Mouse (Mus musculus): Measurements from ENCODE around the gene Snrpe.

The Snrpe gene

DNA sequence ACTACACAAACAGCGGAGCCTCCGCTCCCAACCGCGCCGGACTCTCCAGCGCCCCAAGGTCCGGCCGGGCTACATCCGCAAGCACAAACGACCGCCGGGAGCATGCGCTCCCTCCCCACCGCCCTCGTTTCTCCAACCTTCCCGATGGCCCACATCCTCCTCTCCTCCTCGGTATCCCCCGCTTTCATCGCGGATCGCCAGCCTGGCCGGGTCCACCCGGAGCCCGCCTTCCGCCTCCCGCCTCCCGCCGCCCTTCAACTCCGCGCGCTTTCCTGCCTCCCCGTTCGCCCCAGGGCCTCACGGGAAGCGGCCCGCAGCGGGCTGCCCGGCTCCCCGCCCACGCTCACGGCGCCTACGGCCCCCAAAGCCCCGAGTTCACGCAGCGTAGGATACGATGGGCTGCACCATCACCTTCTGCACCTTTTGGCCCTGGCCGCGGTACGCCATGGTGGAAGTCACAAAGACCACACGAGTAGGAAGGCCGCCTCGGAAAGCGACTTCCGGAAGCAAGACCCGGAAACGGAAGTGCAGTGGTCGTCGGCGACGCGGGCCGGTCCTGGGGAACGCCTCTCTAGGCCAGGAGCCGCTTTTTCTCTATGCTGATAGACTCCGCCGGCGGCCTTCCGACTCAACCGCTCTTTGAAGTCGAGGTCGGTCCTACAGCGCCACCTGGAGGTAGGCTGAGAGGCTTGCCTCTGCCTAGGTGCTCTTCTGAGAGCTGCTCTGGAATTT lies at the start of gene Snrpe:
Gene Snrpe (minus strand): TSS at position 521 of the 732 bp plus-strand sequence.
- peak; percentile 100 for DNase-seq (ENCODE audit: extremely low spot score, low spot score)

DNA sequence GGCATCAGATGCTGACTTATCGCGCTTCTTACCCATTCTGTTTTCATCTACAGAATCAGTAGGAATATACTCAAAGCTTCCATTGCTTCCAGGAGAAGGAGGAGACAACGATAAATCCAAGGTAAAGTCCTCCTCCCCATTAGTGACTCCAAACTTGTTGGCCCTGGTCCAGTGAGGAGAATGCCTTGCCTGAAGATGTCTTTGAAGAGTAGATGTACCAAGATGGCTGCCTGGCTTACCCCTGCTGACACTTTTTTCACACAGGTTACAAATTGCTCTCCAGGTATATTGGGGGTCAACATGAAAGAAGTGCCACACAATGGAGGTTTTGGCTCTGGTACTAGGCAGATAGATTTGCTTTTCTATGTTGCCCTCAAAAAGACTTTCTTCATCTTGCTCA lies 48.8 kb upstream of the Snrpe start:
- no peak for DNase-seq (ENCODE audit: extremely low spot score, low spot score)

DNA sequence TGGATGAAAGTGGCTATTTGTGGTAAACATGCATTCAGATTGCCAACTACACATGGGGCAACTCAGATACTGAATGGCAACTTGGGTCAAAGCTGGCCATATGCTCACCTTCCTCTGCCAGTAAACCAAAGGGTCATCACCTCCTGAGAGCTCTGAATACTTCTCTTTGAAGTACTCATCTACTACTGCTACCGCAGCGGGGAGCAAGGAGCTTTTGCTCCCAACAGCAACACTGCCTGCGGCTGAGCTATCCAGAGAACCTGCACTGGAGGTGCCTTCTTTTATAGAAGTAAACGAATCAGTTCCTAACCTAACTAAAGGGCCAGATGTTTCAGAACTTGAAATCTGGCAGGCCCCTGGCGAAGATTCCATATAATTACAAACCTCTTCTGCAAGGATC lies 46.7 kb upstream of the Snrpe start:
- DNase-seq (ENCODE audit: extremely low spot score, low spot score): no peak

DNA sequence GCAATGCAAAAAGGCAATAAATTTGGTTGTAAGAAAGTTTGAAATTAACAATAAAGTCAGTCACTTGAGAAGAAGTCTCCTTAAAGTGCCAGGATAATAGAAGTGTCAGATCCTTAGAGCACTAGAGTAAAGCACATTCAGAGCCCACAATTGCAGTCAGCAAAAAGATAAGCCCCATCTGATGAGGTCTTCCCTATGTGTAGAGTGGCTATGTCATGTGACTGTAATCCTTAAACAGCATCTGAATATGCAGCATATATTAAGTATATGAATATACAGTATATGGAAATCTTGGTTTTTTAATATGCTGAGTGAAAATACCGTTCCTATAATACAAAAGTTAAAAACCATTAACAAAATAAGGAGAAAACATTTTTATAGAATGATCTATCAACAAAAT lies 42.9 kb upstream of the Snrpe start:
- DNase-seq (ENCODE audit: extremely low spot score, low spot score): no peak

DNA sequence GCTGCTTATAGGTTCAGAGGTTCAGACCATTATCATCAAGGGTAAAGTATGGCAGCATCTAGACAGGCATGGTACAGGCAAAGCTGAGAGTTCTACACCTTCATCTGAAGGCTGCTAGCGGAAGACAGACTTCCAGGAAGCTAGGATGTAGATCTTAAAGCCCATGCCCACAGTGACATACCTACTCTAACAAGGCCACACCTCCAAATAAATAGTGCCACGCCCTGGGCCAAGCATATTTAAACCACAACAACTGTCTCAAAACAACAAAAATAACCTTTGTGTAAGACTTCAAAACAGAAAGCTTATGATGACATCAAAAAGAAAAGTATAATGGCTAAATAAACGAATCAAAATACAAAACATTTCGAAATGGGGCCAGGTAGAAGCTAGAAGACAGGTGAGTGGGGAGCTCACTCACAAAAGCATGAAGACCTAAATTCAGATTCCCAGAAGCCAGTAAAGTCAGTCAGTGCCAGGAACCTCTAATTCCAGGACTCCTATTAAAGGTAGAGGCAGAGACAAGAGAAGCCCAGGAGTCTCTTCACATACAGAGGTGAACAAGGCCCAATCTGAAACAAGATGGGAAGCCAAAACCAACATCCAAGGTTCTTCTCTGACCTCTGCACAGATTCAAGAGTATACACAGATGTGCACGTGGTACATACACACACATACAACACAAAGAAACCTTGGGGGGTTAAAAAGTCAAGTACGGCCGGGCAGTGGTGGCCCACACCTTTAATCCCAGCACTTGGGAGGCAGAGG lies 40.4 kb upstream of the Snrpe start:
- no peak for DNase-seq (ENCODE audit: extremely low spot score, low spot score)

DNA sequence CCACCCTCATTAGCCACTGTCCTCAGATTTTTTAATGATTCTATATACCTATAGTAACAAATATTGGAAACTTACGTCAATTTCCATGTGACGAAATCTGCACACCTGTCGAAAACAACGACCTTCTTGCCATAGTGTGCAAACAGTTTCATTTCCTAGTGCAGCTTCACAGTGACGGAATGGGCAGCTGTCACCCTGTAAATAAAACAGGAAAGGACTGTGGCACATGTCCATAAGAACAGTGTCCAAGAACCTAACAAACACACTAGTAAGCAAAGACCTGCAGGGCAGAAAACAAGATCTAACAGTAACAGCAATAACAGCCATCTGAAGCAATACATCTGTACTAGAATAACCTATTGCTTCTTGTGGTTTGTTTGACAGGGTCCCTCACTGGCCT lies 35.6 kb upstream of the Snrpe start:
- no peak for DNase-seq (ENCODE audit: extremely low spot score, low spot score)

DNA sequence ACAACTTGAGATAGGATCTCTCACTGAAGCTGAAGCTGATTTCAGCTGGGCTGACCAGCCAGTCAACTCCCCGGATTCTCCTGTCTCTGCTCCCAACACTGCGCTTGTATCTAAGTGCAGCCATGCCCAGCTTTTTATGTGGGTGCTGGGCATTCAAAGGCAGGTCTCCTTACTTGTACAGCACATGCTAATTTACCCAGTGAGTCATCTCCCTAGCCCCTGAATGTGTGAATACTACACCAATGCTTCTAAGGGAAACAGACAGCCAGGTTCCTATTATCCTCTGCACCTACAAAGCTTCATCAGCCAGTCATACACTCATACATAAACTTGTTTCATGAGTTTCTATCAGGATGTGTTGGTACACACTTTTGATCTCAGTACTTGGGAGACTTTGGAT lies 31.1 kb upstream of the Snrpe start:
- no peak for DNase-seq (ENCODE audit: extremely low spot score, low spot score)

DNA sequence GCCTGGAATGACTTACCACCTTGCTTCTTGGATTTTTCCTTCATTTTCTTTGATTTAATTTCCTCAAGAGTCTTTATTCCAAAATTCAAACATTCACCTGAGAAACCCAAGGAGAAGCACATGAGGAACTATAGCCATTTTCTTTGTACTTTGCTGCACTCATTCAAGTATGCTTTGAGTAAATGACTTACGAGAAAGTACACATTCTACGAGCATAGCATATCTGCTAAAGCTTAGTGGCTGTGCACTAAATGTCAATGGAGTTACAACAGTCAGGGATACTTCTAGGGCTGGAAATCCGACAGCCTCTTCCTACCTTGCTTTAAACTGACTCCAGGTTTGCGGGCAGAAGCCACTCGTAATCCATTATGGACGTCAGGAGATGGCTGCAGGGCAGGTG lies 28.4 kb upstream of the Snrpe start:
- no peak for DNase-seq (ENCODE audit: extremely low spot score, low spot score)

DNA sequence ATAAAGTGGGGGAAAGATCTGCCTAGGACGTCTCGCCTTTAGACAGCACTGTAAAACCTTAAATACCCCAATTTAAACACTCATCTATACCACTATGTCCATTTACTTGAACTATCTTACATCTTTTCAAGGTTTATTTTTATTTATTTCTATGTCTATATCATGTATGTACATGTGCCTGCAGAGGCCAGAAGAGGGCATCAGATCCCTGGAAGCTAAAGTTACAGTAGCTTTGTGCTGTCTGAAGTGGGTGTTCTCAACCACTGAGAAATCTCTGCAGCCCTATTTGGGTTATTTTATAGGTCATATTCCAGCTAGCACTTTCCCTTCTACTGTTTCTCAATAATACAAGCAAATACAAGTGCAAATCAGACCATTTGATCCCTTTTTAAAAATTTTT lies 22.1 kb upstream of the Snrpe start:
- no peak for DNase-seq (ENCODE audit: extremely low spot score, low spot score)

DNA sequence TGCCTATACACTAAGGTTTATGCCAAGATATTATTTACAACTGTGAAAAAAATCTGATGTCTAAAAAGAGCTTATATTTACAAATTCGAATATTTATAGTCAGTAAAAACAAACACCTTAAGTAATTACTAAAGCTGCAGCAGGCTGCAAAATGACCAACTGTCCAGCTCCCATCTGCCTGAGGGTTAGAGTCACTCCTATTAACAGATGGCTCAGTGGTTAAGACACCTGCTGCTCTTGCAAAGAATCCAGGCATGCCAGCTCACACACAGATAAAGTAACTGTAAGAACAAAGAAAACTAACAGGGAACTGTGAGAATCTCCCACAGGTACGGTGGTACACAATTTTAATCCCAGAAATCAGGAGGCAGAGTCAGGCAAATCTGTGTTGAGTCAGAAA lies 15.0 kb upstream of the Snrpe start:
- DNase-seq (ENCODE audit: extremely low spot score, low spot score): no peak

DNA sequence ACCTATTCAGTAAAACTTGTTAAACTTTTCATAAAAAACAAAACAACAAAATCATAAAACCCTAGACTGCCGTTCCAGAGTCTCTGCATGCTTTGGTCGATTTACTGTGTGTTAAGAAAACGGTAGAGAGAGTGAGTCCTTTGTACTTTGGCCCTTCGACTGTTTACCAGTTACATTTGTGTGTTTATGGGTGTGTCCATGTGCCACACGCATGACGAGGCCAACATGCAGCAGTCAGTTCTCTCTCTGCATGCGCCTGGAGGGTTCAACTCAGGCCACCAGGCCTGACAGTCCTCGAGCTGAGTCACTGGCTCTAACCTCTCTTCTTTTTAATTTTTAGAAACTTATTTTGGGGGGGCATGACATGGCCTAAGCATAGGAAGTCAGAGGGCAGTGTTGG lies 8.2 kb upstream of the Snrpe start:
- DNase-seq (ENCODE audit: extremely low spot score, low spot score): no peak

DNA sequence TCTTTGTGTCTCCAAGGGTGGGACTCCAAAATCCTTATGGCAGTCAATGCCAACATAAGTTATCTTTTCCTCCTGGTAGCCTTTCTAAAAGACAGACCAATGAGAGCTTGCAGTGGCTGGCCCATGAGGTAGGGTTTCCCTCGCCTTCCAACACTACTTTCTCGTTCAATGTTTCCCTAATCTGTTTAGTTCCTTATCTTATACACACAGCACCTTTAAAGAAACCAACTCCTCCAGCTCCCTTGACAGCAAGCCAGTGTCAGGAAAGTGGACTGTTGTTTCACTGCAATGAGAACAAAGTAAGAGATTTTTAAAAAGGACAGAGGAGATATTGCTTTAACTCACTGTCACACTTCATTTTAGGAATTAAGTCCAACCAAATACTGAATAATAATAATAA lies 7.8 kb upstream of the Snrpe start:
- no peak for DNase-seq (ENCODE audit: extremely low spot score, low spot score)

DNA sequence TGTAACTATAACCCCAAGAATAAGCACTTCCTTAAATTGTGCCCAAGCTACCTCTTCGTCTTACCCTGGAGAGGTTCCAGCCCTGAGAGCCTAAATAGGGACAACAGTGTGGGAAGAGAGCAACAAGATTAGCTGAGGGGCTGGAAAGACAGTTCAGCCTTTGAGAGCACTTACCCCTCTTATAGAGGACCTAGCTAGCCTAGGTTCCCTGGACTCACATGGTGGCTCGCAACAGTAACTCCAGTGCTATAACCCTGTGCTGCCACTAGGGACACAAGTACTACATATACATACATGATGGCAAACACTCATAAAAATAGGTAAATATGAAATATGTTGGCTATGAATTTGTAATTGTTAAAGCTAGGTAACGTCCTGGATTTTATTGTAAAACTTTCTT lies 3.7 kb upstream of the Snrpe start:
- DNase-seq (ENCODE audit: extremely low spot score, low spot score): no peak

DNA sequence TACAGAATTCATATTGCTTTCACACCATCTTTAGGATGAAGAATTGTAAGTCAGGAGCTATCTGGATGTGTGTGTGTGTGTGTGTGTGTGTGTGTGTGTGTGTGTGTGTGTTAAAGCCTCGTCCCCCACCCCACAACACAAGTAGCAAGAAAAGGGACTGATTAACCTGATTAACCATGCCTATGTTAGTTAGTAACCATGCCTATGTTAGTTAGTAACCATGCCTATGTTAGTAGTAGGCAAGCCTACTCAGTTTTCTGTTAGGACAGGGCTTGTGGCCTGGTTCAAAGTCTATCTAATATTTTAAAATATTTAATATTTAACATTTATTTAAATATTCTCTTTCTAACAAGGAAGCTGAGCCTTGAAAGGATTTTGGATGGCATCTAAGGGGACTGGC lies 1.3 kb upstream of the Snrpe start:
- no peak for DNase-seq (ENCODE audit: extremely low spot score, low spot score)

DNA sequence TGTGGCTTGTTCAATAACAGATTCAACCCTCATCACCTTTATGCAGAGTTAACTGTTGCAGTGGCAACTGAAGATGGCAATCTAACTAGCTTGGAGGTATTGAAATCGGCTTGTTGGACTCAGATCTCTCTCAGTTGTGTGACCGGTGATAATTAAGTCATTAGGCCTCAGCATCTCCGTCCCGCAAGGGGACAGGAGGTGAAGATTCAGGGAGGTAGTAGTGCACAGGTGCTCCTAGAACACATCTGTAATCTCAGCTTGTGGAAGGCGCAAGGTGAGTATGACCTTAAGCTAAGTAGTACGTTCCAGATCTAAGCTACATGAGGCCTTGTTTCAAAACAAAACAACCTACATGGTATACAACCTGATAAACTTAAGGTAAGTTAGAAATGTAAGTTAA lies 510 bp upstream of the Snrpe start:
- DNase-seq (ENCODE audit: extremely low spot score, low spot score): no peak

DNA sequence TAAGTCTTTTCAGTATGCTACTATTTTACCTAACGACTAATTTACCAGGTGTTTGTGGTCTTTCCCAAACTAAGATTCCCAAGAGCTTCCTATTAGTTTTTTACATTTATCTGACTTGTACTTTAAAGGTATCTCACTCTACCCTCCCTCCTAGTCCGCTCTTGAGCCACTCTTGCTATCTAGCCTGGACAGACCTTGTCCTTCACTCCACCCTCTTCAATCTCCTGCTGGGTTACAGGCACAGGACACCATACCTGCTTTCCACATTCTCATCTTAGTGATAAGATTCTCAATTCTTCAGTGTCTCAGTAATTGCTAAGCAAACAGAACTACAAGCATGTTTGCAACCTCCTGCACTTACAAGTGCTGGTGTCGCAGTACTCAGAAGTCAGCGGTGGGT lies 6.9 kb downstream of the Snrpe start:
- DNase-seq (ENCODE audit: extremely low spot score, low spot score): no peak

DNA sequence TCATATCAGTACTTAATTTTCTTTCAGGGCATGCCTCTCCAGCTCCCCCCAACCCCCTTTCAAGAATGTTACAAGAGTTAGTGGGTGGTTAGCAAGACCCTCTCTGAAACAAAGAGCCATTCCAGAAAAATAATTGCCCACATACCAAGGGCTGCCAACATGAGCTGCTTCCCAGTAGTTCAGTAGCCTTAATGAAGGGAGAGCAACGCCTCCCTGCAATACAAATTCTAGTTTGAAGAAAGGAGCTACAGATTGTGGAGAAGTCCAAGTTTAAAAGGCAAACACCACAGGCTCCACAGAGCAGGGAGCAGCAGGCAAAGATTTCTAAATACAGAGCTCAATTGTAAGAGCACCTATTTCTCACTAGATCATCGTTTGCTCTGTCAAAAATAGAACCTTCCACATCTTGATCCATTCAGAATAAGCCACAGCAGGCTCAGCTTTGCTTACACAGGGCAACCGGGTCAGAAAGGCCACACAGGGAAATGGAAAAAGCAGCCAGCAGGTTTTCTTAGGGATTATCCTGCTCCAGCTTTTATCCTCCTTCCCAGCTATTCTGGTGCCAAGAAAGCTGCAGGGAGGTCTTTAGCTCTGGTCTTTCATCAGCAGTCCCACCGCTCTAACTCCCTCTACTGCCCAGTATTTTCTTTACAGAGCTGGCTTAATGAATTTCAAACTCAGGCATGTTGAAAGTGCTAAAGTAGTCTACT lies 13.6 kb downstream of the Snrpe start:
- no peak for DNase-seq (ENCODE audit: extremely low spot score, low spot score)

DNA sequence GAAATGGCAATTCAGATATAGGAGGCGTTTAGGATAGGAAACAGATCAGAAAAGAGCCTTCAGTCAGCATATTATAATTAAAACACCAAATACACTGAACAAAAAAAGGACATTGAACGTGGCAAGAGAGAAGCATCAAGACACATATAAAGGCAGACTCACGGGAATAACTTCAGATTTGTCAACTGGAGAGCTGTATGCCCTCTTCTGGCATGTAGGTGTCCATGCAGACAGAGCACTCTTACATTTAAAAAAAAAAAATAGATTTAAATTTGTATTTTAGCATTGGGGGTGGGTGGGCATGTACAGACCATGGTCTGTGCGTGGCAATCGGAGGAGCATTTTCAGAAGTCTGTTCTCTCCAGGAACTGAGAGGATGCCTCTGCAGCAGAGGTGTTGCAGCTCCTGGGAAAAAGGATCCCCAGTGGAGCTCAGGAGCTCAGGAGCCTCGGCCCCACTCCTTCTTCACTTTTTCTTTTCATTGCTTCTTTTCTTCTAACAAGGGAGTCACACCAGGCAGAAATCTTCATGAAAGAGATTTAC lies 24.0 kb downstream of the Snrpe start:
- no peak for DNase-seq (ENCODE audit: extremely low spot score, low spot score)

DNA sequence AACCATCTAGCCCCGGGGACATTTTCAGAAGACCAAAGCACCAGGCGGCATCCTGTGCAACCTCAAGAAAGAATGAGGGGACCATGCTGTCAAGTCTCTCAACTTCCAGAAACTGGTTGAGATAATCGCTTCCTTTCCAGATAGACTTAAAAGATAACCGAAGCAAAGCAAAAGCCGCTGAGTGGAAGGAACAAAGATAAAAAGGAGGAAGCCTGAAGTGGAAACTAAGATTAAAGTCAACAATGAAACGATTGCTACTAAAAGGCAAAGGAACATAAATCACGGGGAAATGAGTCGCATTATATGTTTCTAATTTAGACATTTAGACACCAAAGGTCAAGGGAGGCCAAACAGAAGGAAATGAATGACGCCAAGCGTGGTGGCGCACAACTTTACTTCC lies 38.8 kb downstream of the Snrpe start:
- no peak for DNase-seq (ENCODE audit: extremely low spot score, low spot score)

All from neural tube, embryonic 10.5 days (tissue).